Mouse (Mus musculus): Measurements from ENCODE around the gene Gm6096.

DNA sequence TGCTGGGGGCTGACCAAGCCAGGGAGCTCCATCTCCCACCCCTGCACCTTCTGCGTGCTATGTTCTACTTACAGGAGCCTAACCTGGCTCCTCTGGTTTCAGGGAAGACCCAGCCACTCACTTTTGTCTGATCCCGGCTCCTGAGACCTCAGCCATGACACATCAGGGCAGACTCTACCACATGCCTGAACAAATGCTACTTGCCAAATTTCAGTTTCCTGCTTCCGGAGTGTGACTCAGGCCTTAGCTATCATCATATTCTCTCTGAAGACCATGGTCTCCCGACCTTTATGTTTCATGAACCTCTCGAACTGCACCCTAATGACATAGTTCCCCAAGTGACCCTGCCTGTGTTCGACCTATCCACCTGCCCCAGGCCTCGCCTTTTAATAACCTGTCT, 37.6 kb upstream of the Gm6096 start:
- TF ChIP-seq GATA1 (IDR thresholded peaks at IDR 0.05; ENCODE audit: borderline replicate concordance, low read length): no peak
- TF ChIP-seq FLI1 (IDR thresholded peaks at IDR 0.05; ENCODE audit: low read length): no peak
